Mouse (Mus musculus) kidney, adult 2 months (tissue): ENCODE data around the gene Fbln1.

Experiments
- CTCF ChIP-seq: fragments of 200-500 bp; conservative IDR thresholded peaks from 2 replicates; pipeline ENCODE4 v1.5.1; 2011; ENCODE audit warnings: low read depth, mild to moderate bottlenecking, control low read depth, low read length, moderate library complexity, mixed read lengths; ENCODE audit not compliant: insufficient read depth, insufficient read length
- POLR2A ChIP-seq: fragments of 200-500 bp; IDR thresholded peaks from one replicate; pipeline ENCODE4 v1.6.1; 2011; ENCODE audit warnings: low read depth, low read length, control low read depth

DNA sequence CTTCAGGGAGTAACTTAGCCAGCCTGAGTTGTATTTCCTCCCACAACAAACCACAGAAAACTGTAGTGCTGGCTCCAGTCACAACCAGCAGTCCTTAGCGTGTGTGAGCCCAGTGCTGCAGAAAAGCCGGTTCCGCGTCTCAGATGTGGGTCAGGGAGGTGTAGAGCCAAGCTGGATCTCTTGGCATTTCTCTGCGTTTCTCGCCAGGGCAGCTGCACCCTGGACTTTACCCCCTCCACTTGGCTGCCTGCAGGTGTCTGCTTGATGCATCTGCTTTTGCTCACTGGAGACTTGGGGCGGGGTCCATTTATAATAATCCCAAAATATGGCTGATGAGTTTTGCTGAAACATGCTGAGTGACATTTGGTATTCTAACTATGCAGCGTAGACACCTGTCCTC, 71.5 kb downstream of the Fbln1 start:
- TF ChIP-seq CTCF: no peak
- TF ChIP-seq POLR2A: no peak
